Mouse (Mus musculus) ES-E14 (cell line): ENCODE results near the gene Pax3. TPM values are rescaled to one million over a fixed set of nuclear protein-coding genes. Genes with fewer than 3 reads are reported as not detected.

Experiments used
- DNase-seq: peaks from one replicate; pipeline ENCODE4 v3.0.0-alpha.2; 2013; ENCODE audit warnings: low read depth, low spot score
- H3K27ac ChIP-seq: 2 replicates; pipeline ENCODE4 v1.5.1; 2012; ENCODE audit warnings: low read depth, mild to moderate bottlenecking, low read length, moderate library complexity, mixed read lengths; ENCODE audit not compliant: poor library complexity, insufficient read depth, severe bottlenecking
- H3K36me3 ChIP-seq: 2 replicates; pipeline ENCODE4 v1.6.1; 2012; ENCODE audit warnings: mild to moderate bottlenecking, low read length, moderate library complexity, mixed read lengths; ENCODE audit not compliant: control insufficient read depth, poor library complexity, insufficient read depth, severe bottlenecking
- H3K4me1 ChIP-seq, 2 experiments: fragments of 150-350 bp in 1 of 2; sonication (generic) in 1 of 2; 2 replicates each; pipeline ENCODE4 v1.6.1; 2012; ENCODE audit warnings: low read length in 2 of 2, mild to moderate bottlenecking in 1 of 2, mixed read lengths in 1 of 2; ENCODE audit not compliant: control insufficient read depth in 2 of 2, insufficient read depth in 2 of 2, poor library complexity in 1 of 2
- H3K4me3 ChIP-seq, 2 experiments: fragments of 150-350 bp in 1 of 2; sonication (generic) in 1 of 2; 2 replicates each; pipeline ENCODE4 v1.5.1; 2012; ENCODE audit warnings: low read length in 2 of 2, low read depth in 1 of 2, mild to moderate bottlenecking in 1 of 2, mixed read lengths in 1 of 2; ENCODE audit not compliant: insufficient read depth in 1 of 2, poor library complexity in 1 of 2, severe bottlenecking in 1 of 2
- H3K9ac ChIP-seq: 2 replicates; pipeline ENCODE4 v1.6.1; 2012; ENCODE audit warnings: low read depth, mild to moderate bottlenecking, low read length, mixed read lengths; ENCODE audit not compliant: poor library complexity, insufficient read depth, severe bottlenecking
- H3K9me3 ChIP-seq: fragments of 150-350 bp; sonication (generic); 2 replicates; pipeline ENCODE4 v1.6.1; 2012; ENCODE audit warnings: low read depth, mild to moderate bottlenecking, low read length; ENCODE audit not compliant: control insufficient read depth, insufficient read depth
- CHD2 ChIP-seq: IDR thresholded peaks from 2 replicates; pipeline ENCODE4 v1.6.1; 2014; ENCODE audit warnings: mild to moderate bottlenecking, low read depth, low read length, inconsistent platforms
- HCFC1 ChIP-seq: IDR thresholded peaks from 2 replicates; pipeline ENCODE4 v1.6.1; 2012; ENCODE audit warnings: low read length, inconsistent platforms, borderline replicate concordance; ENCODE audit not compliant: insufficient read depth
- MAFK ChIP-seq: IDR thresholded peaks from 2 replicates; pipeline ENCODE4 v1.6.1; 2014; ENCODE audit warnings: mild to moderate bottlenecking, low read depth, low read length, inconsistent platforms; ENCODE audit not compliant: insufficient read depth
- ZC3H11A ChIP-seq: IDR thresholded peaks from 2 replicates; pipeline ENCODE4 v1.6.1; 2012; ENCODE audit warnings: low read depth, mild to moderate bottlenecking, inconsistent platforms, low read length, borderline replicate concordance
- ZNF384 ChIP-seq: IDR thresholded peaks from 2 replicates; pipeline ENCODE4 v1.6.1; 2012; ENCODE audit warnings: low read depth, low read length, inconsistent platforms
- in situ Hi-C, 2 experiments: fragments of 600-800 bp; cut with MboI; formaldehyde crosslinking; loops; one replicate each; pipeline ENCODE4 v1.15.1; 2025; ENCODE audit warnings: low sequenced_read_pairs in 2 of 2, inconsistent platforms in 1 of 2; ENCODE audit not compliant: unreplicated experiment in 2 of 2
- total RNA-seq: library from RNA; depleted of rRNA; stranded (reverse); fragments of 300-350 nt; gene quantifications from 2 replicates; pipeline ENCODE4 v1.2.3, GENCODE M21; 2012

Gene Pax3
- total RNA-seq, 1 experiment = 0.71 TPM

DNA sequence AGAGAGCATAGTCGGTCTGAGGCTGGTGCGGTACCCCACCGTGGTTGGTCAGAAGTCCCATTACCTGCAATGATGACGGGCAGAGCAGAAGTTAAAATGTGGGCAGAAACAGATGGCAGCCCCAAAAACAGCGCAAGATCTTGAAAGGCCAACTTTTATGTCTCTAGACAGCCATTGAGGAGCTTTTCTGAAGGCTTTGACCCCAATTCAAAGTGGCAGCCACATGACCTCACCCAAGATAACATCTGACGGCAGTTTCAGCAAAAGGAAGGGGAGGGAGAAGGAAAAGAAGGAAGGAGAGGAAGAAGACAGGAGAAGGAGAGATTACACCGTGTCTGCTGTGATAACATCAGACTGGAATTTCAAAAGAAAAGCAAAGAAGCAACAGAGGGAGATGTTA, 93.4 kb downstream of the Pax3 start:
- DNase-seq = no peak
- no peaks in the 10 kb centered on the region for H3K4me1 ChIP-seq
- H3K4me3 ChIP-seq = no peak overlapping the region
- H3K27ac ChIP-seq = no peak overlapping the region
- H3K9me3 ChIP-seq = no peaks in the 10 kb centered on the region
- no peaks in the 10 kb centered on the region for H3K36me3 ChIP-seq
- in situ Hi-C loops = no loop called here
- no peak overlapping the region for H3K9ac ChIP-seq
- no peak for TF ChIP-seq ZC3H11A
- no peak for TF ChIP-seq ZNF384
- TF ChIP-seq MAFK = no peak
- no peak for TF ChIP-seq CHD2
- no peak for TF ChIP-seq HCFC1

DNA sequence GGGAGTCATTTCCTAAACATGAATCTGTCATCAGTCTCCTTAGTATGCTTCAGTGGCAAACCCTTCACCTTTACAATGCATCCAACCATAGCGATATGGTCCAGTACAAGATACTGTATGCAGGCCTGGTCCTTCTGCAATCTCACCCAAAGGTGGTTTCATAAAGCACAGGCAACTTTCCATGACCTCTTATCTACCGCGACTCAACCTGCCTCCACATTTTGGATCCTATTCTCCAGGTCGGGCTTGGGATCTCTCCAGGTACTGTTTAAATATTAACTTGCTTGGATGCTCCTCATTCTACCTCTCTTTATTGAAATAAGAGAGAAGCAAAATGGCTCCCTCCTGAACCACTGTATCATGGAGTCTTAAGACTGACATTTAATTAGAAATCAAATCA, 103.3 kb downstream of the Pax3 start:
- no peak for TF ChIP-seq MAFK
- TF ChIP-seq ZNF384 = no peak
- no peak for TF ChIP-seq ZC3H11A
- TF ChIP-seq HCFC1 = no peak
- TF ChIP-seq CHD2 = no peak
- Histone ChIP-seq H3K27ac (no peak overlapping the region), H3K4me3 (no peak overlapping the region), H3K9ac (no peak overlapping the region), H3K4me1 (no peaks in the 10 kb centered on the region), H3K9me3 (no peaks in the 10 kb centered on the region), H3K36me3 (no peaks in the 10 kb centered on the region)
- in situ Hi-C loops = no loop called here
- DNase-seq = no peak

DNA sequence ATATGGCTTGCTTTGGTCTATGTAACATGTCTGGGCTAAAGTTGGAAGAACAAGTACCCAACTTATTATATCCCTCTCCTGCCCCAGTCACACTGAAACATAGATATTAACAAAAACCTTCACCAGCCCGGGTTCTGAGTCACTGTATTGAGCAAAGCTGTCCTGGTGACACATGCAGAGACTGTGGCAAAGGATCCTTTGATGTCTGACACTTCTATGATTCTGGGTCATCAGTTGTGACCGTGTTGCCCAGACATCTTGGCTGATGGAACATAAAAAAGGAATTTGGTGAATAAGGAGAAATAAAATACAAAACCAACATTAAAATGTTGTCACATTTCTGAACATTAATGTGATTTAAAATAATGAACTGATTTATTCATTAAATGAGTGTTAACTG, 108.3 kb downstream of the Pax3 start:
- DNase-seq = no peak
- no peak overlapping the region for H3K9ac ChIP-seq
- in situ Hi-C loops = no loop called here
- H3K4me3 ChIP-seq = no peak overlapping the region
- H3K4me1 ChIP-seq = no peaks in the 10 kb centered on the region
- H3K27ac ChIP-seq = no peak overlapping the region
- H3K36me3 ChIP-seq = no peaks in the 10 kb centered on the region
- H3K9me3 ChIP-seq = no peaks in the 10 kb centered on the region
- TF ChIP-seq HCFC1 = no peak
- no peak for TF ChIP-seq ZNF384
- TF ChIP-seq CHD2 = no peak
- no peak for TF ChIP-seq ZC3H11A
- no peak for TF ChIP-seq MAFK

DNA sequence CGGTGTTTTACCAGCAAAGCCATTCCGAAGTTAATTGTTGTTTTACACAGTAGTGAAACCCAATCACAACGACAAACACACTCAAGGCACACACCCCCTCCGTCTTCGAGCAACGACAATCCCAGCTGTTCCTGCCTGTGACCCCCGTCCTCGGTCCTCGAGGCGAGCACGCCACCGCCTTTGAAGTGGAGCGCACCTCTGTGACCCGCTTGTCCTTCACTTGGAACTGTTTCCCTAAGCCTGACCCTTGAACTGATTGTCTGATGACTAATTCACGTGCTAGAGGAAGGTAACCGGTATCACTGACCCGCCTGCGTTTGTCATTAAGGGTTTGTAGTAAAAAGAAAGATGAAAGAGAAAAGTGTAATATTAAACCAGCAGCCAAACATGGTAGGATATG, 115.2 kb downstream of the Pax3 start:
- TF ChIP-seq HCFC1 = no peak
- TF ChIP-seq CHD2 = no peak
- no peak for TF ChIP-seq MAFK
- TF ChIP-seq ZC3H11A = no peak
- no peak for TF ChIP-seq ZNF384
- Histone ChIP-seq H3K36me3 (no peaks in the 10 kb centered on the region), H3K27ac (no peak overlapping the region), H3K9ac (no peak overlapping the region), H3K9me3 (no peaks in the 10 kb centered on the region), H3K4me1 (no peaks in the 10 kb centered on the region), H3K4me3 (no peak overlapping the region)
- DNase-seq = no peak
- in situ Hi-C loops = no loop called here

DNA sequence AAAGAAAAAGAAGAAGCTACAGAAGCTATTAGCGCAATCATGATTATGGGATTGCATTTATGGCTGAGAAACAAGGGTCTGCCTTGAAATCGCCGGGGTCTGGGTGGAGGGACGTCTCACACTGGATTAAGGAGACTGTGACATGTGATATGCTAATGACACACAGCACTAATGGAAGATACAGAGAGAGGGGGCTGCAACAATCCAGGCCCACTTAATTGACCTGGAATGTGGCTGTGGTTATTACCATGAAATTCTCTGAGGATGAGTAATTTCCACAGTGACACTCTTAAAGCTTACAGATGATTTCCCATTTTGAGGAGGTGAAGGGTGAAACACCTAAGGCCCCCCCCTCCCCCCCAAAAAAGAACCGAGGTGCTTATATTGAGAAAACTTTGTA, 136.1 kb downstream of the Pax3 start:
- Histone ChIP-seq H3K9me3 (no peaks in the 10 kb centered on the region), H3K4me3 (no peak overlapping the region), H3K36me3 (no peaks in the 10 kb centered on the region), H3K4me1 (no peaks in the 10 kb centered on the region), H3K27ac (no peak overlapping the region), H3K9ac (no peak overlapping the region)
- TF ChIP-seq MAFK = no peak
- no peak for TF ChIP-seq ZNF384
- TF ChIP-seq ZC3H11A = no peak
- no peak for TF ChIP-seq HCFC1
- TF ChIP-seq CHD2 = no peak
- DNase-seq = no peak
- in situ Hi-C loops = no loop called here
